Mouse (Mus musculus) B cell, adult (primary cell): ENCODE results near the gene Slirp. TPM values are rescaled to one million over a fixed set of nuclear protein-coding genes. Genes with fewer than 3 reads are reported as not detected.

Experiments
- total RNA-seq: library from RNA; stranded (reverse); gene quantifications from 4 replicates; pipeline ENCODE4 v1.2.4, GENCODE M21; 2023; ENCODE audit not compliant: inconsistent age

Gene Slirp
- 29.0 to 45.0 TPM (median 38.7 TPM) in 4 replicates for total RNA-seq

GRCm38 (mm10) chr12:87443700-87444122 is at the start of gene Slirp, which contains the start of gene Alkbh1:
Slirp (plus strand) TSS chr12:87443896.
Alkbh1 (minus strand) TSS chr12:87444017.

DNA sequence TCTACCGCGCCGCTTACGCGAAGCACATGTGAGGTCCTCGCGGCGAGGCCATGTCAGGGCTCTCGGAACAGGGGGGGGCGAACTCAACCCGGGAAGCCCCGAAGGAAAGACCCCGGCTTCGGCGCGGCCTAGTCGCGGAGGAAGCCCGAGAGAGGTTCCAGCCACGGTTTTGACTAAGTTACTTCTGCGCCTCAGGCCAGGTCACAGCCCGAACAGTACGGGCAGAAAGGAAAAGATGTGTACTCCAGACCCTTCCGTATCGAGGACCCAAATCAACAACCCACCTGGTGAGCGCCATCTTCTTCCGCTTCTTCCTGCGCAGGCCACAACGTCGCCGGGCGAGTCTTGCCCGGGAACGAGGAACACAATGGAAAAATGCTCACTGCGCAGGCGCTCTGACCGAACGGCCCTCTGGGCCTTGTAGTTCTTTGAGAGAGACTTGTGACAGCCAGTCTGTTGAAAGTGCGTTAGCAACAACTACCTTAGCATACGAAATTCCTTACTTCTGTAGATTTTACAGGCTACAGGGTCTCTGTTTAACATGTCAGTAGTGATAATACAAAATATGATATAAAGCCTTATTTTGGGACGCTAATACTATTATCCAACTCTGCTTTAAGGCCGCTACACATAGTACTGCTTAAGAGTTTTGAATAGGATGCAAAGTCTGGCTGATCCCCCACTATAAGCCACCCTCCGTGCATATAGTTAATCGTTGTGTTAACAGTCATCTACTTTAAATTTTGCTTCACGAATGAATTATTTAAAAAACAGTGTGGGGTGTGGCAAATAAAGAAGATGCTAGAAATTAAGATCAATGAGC is 28.5 kb downstream of the Slirp start, which contains the start of gene Snw1:
Gene Snw1 (minus strand): TSS at position 311 of the 823 bp plus-strand sequence.

GRCm38 (mm10) chr12:87494421-87494820 is 50.7 kb downstream of the Slirp start, which contains the start of gene Gm5788:
Gm5788 (plus strand) TSS chr12:87494721.

Other genes starting within 250 kb of the Slirp start
- gene Samd15, start 244.2 kb upstream of the Slirp start, total RNA-seq: 1.3 to 2.6 TPM (median 1.6 TPM) in 4 replicates
- gene Tmed8, start 243.4 kb upstream of the Slirp start, total RNA-seq: 32.9 to 36.5 TPM (median 33.7 TPM) in 4 replicates
- gene Noxred1, start 205.2 kb upstream of the Slirp start, total RNA-seq: 6.2 to 14.0 TPM (median 9.1 TPM) in 4 replicates
- 33.1 to 41.4 TPM (median 35.1 TPM) in 4 replicates for gene Vipas39, start 177.6 kb upstream of the Slirp start, total RNA-seq
- gene Ahsa1, start 177.4 kb upstream of the Slirp start, total RNA-seq: 111 to 131 TPM (median 118 TPM) in 4 replicates
- not detected in 4 replicates for gene Ism2, start 144.2 kb upstream of the Slirp start, total RNA-seq
- 83.0 to 93.8 TPM (median 86.3 TPM) in 4 replicates for gene Sptlc2, start 55.5 kb upstream of the Slirp start, total RNA-seq
- 85.2 to 90.1 TPM (median 87.2 TPM) in 4 replicates for gene Alkbh1, start 121 bp downstream of the Slirp start, total RNA-seq
- 87.6 to 94.7 TPM (median 89.7 TPM) in 4 replicates for gene Snw1, start 28.4 kb downstream of the Slirp start, total RNA-seq
- not detected in 4 replicates for gene Gm5788, start 50.8 kb downstream of the Slirp start, total RNA-seq
- not detected in 4 replicates for gene Gm8300, start 70.4 kb downstream of the Slirp start, total RNA-seq
- gene Oog1, start 158.8 kb downstream of the Slirp start, total RNA-seq: not detected in 4 replicates
- not detected in 4 replicates for gene Gm4027, start 175.0 kb downstream of the Slirp start, total RNA-seq
- gene Gm16381, start 200.7 kb downstream of the Slirp start, total RNA-seq: not detected in 4 replicates